ENCODE assay signal across 8 mouse cellular contexts in genomic region chr3:107863898-107864603, GRCm38 (mm10). TPM values are rescaled to one million over a fixed set of nuclear protein-coding genes. Genes with fewer than 3 reads are reported as not detected.
DNase-seq lines count a peak whose midpoint lies in the region.

No protein-coding gene starts in this region.

- peak; percentile 86 for DNase-seq in adrenal gland, adult 18-20 months (ENCODE audit: low spot score in 2 of 2)
- DNase-seq in embryo, embryonic 10 days (ENCODE audit: low spot score) = peak; percentile 90
- peak; percentile 84 for DNase-seq in gastrocnemius, postnatal 10 days
- peak; percentile 94 for DNase-seq in induced T-regulatory cell, adult 2 months (ENCODE audit: low read depth)
- DNase-seq in left cerebral cortex, adult 8-10 months (ENCODE audit: low spot score in 2 of 2) = peak; percentile 82 to 93
- peak; percentile 90 for DNase-seq in mesoderm, embryonic 11.5 days (ENCODE audit: low read depth, low spot score)
- peak; percentile 86 to 90 for DNase-seq in right cerebral cortex, postnatal 36 days (ENCODE audit: low spot score in 2 of 2)
- peak; percentile 88 to 89 for DNase-seq in urinary bladder, postnatal 36 days (ENCODE audit: low spot score in 2 of 2)

RNA-seq across cellular contexts. Expression of gene Eps8l3, which starts 13.0 kb away (rescaled TPM):
- not detected for total RNA-seq in adrenal gland, adult 18-20 months (2021)
- not detected for total RNA-seq in gastrocnemius, postnatal 10 days (2021)
- total RNA-seq in left cerebral cortex, adult 8-10 months (2022) = not detected

RNA-seq across cellular contexts. Expression of gene Gstm5, which starts 31.6 kb away (rescaled TPM):
- 10 to 100 TPM; 30.0 to 48.3 TPM for total RNA-seq in adrenal gland, adult 18-20 months (2021)
- total RNA-seq in gastrocnemius, postnatal 10 days (2021) = 10 to 100 TPM; 51.5 to 56.1 TPM
- 100 to 1,000 TPM; 212 to 271 (median 244) TPM for total RNA-seq in left cerebral cortex, adult 8-10 months (2022)

Comparison
In these comparisons a context has a peak if more than half of its experiments do, and no peak if none do; other contexts are left out.
1. Peak in every context shown above with its lines: DNase-seq.